Mouse (Mus musculus) skeletal muscle tissue, postnatal 0 days (tissue): ENCODE measurements around the gene Snorc. TPM values are rescaled to one million over a fixed set of nuclear protein-coding genes. Genes with fewer than 3 reads are reported as not detected.

Experiments
- polyA plus RNA-seq: library from polyadenylated mRNA; unstranded; fragments of >200 nt; fragmentation: Nextera tagmentation; extraction: Ambion mirVana; gene quantifications from 2 replicates; pipeline ENCODE4 v1.2.1, GENCODE M21; 2015

Gene Snorc
- polyA plus RNA-seq: 6.4 TPM in 1 of 2 replicates, not detected in the other

GRCm38 (mm10) chr1:87469971-87470370, at the start of gene Snorc:
Snorc (plus strand) TSS chr1:87470271.

GRCm38 (mm10) chr1:87509561-87510165, 39.6 kb downstream of the Snorc start, which contains the start of gene Neu2:
Neu2 (plus strand) TSS chr1:87509889.

Other genes with a start within 250 kb of the Snorc start
- gene Efhd1, start 205.9 kb upstream of the Snorc start, polyA plus RNA-seq: 4.6 and 5.2 TPM in 2 replicates
- 21.3 and 21.9 TPM in 2 replicates for gene Gigyf2, start 143.3 kb upstream of the Snorc start, polyA plus RNA-seq
- 0.35 and 1.4 TPM in 2 replicates for gene Kcnj13, start 75.5 kb upstream of the Snorc start, polyA plus RNA-seq
- 1.4 and 1.7 TPM in 2 replicates for gene Neu2, start 39.6 kb downstream of the Snorc start, polyA plus RNA-seq
- 0.21 and 0.49 TPM in 2 replicates for gene Ngef, start 103.6 kb downstream of the Snorc start, polyA plus RNA-seq
- gene Inpp5d, start 150.0 kb downstream of the Snorc start, polyA plus RNA-seq: 4.7 and 6.4 TPM in 2 replicates